Mouse (Mus musculus) heart, adult 11 months (tissue): ENCODE measurements around the gene Lbhd2.
A peak's percentile ranks its signal among the peaks of the same experiment; 100 is the strongest.

Source experiments
- DNase-seq: peaks from one replicate; pipeline ENCODE4 v3.0.0; 2022

Lbhd2 gene

GRCm38 (mm10) chr12:111448931-111449705 lies 42.5 kb downstream of the Lbhd2 start:
- peak; percentile 97 for DNase-seq

- peak; percentile 99 for DNase-seq
Observed at GRCm38 (mm10) chr12:111450359-111450758, 43.8 kb downstream of the Lbhd2 start.

GRCm38 (mm10) chr12:111451561-111451960 lies 45.0 kb downstream of the Lbhd2 start:
- DNase-seq, result peak; percentile 90

- DNase-seq, result peak; percentile 93
Observed at GRCm38 (mm10) chr12:111454021-111454420, 47.4 kb downstream of the Lbhd2 start.

DNA sequence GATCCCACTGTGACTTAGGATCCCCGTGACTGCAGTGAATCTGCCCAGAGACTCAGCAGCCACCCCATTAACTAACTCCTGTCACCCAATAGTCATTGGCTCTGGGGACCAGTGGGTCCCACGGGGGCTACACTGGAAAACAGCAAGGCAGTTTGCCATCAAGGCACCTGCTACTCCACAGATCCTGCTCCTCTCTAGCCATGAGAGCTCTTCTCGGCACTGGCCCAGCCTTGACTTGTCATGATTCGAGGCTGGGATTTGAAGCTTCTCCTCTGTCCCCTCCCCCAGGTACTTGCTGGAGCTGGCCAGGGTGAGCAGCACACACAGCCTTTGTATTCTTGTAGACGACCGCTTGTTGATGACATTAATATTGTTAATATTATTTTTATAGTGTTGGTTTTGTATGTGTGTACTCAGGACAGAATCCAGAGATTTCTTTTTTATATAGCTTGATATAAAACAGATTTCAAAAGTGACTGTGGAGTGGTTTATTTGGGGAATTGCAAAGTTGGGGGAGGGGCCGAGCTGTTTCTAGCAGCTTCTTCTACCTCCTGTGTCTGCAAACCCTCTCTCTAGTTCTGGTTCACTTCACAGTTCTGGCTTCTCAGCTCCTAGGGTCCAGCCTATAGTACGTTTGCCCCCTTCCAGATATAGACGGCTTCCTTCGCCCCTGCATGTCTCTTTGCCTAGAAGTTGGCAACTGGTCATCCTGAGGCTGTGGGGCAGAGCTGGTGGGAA lies 48.1 kb downstream of the Lbhd2 start:
- peak; percentile 90 for DNase-seq

GRCm38 (mm10) chr12:111455311-111455846 lies 48.8 kb downstream of the Lbhd2 start:
- DNase-seq, result peak; percentile 97

- DNase-seq, result no peak
Observed at GRCm38 (mm10) chr12:111455860-111456259, 49.3 kb downstream of the Lbhd2 start.

- peak; percentile 95 for DNase-seq
Observed at GRCm38 (mm10) chr12:111457742-111458141, 51.1 kb downstream of the Lbhd2 start.
